Mouse (Mus musculus): ENCODE data around the gene Pspc1.
A peak's percentile ranks its signal among the peaks of the same experiment; 100 is the strongest.
"Not testable (repeated sequence)": the region's sequence is repeated elsewhere in the genome, so short reads cannot be mapped to it uniquely, and the experiment has no call there.

Gene Pspc1

DNA sequence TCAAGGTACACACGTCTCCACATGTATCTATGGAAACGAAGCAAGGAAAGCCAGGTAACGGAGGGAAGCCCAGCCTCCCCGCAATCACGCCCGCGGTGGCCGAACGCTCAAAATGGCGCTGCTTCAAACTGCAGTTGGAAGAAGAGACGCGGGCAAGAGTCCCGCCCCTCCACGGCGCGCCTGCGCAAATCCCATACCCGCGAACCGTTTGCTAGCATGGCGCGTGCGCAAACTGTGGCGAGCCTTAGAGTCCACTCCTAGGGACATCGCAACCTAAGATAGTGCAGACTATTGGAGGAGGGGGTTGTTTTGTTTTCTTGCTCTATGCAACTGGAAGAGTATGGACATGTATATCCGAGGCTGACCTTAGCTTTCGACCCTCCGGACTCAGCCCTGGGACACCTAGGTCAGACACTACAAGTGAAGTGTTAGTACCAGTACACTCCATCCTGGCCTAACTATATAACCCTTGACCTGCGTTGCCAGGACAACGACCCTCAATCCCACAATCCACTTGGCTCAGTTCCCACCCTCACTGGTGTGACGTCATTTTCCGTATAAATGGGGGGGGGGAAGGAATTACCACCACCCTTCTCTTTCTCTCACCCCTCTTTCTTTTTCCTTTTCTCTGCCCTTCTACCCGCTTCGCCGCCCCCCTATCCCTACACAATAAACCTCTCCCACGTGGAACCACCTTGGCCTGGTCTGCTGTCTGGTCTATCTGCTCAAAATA lies at the start of gene Pspc1:
Gene Pspc1 (minus strand): TSS at position 117 of the 733 bp plus-strand sequence.
- peak; percentile 94 for DNase-seq

GRCm38 (mm10) chr14:56824562-56824961 lies 46.4 kb upstream of the Pspc1 start:
- DNase-seq = no peak

DNA sequence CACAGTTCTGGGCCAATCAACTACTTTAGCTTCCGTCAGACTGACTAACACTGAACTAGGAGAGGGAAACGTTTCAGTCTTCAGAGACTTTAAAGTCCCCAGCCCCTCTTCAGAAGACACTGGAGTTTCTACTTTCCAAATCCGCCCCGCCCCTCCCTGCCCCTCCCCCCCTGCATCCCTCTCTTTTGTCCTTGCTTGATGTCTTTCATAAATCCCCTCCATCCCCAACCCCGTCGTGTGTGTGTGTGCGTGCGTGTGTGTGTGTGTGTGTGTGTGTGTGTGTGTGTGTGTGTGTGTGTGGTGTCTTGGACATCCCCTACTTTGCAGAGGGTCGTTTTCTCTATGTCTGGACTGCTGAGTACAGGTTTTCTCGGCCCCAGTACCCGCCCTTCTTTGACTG lies 39.5 kb upstream of the Pspc1 start:
- no peak for DNase-seq

DNA sequence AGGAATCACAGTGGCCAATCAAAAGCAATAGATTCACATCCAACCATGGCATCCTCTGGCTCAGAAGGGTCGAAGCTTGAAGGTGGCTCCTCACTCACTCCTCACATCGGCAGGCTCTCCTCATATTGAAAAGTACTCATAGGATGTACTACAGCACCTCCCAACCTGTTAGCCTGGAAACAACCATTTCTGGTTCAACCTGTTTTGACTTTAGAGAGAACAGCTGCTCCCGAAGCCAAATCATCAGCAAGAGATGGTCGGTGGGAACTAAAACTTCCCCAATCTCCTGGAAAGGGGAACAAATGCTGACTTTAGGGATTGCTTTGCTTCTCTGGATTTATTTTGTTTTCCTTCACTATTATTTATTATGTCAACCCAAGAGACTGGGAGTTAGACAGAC lies 39.0 kb upstream of the Pspc1 start:
- no peak for DNase-seq

- no peak for DNase-seq
Measured at GRCm38 (mm10) chr14:56816541-56816940, 38.4 kb upstream of the Pspc1 start.

- DNase-seq = peak; percentile 85
Measured at GRCm38 (mm10) chr14:56812520-56813036, 34.5 kb upstream of the Pspc1 start.

GRCm38 (mm10) chr14:56811701-56812339 lies 33.7 kb upstream of the Pspc1 start, which contains the start of gene Zmym5:
TSS of gene Zmym5 (minus strand) at chr14:56811716.
- DNase-seq = peak; percentile 86

DNA sequence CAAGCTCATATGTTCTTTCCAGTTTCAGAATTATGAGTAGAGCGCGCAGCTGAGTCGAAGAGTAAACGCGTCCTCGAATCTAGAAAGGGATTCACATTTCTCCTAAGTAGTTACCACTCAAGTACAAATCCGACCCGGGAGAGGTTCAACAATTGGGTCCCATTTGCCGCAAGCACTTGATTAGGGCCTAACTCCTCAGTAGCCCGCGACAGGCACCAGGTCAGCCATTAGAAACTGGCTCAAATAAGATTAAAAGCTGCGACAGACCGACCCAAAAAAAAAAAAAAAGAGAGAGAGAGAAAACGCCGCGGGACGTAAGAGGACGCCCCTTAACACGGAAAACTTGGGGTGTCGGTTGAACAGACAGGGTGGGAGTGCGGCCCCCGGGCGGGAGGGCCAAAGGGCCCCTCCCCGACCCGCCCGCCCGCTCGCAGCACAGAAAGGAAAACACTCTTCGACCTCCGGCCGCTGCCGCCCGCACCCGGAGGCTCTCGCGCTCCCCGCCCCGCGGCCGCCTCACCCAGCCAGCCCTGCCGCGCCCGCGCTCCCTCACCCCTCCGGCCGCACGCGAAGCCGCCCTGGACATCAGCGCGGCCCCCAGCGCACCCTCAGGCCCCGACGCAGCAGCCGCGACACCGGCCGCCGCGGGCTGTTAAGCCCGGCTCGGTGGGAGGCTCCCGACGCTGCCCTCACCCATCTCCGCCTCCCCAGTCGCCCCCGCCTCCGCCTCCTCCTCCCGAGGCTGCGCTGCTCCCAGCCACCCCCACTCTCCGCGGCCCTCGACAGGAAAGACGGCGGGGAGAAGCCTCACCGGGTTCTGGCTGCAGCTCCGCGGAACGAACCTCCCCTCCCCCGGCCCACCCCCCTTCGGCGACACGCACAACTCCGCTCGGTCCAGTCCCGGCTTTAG lies 32.9 kb upstream of the Pspc1 start:
- peak; percentile 57 for DNase-seq

- DNase-seq = peak; percentile 77
Measured at GRCm38 (mm10) chr14:56793243-56793642, 15.1 kb upstream of the Pspc1 start.

- no peak for DNase-seq
Measured at GRCm38 (mm10) chr14:56784575-56784974, 6.5 kb upstream of the Pspc1 start.

DNA sequence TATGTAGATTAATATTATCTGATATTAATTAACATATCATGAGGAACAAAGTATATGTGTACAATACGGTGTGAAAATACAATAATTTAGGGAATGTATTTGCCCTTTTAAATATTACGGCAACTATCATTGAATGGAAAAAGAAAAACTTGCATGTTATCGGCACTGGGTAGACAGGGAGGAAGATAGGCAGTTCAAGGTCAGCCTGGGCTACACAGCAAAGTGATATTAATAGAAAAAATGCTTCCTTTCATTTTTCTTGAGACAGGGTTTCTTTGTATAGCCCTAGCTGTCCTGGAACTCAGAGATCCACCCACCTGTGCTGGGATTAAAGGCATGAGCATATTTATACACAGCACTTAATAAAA lies 801 bp upstream of the Pspc1 start:
- DNase-seq = no peak

DNA sequence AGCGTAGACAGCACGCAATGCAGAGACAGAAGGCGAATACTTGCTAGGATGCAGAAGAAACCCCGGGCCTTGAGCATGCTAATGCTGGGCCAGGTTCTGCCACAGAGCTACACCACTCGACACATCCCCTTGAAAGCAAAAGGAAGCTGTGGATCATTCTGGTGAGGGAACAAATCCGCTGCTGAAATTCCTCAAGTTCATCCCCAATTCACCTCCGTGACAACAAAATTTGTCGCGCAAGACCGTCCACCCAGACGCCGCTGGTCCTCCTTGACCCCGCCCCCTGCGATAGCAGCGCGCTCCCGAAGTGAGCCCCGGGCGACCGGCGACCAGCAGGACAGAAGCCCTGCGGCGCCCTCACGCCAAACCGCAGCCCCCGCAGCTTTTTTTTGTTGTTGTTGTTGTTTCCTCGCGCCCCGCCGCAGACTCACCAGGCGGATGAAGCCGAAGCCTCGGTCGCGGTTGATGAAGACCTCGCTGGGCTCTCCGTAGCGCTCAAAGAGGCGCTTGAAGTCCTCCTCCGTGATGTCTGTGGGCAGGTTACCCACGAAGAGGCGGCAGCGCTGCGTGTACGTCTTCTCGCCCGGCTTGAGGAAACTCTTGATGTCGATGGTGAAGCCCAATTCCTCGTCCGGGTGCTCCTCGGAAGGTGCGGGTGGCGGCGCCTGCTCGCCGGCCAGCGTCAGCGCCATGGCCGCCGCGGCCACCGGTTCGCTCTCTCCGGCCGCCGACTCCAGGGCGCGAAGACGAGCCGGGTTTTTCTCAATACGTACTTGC lies 568 bp downstream of the Pspc1 start:
- DNase-seq = peak; percentile 60

DNA sequence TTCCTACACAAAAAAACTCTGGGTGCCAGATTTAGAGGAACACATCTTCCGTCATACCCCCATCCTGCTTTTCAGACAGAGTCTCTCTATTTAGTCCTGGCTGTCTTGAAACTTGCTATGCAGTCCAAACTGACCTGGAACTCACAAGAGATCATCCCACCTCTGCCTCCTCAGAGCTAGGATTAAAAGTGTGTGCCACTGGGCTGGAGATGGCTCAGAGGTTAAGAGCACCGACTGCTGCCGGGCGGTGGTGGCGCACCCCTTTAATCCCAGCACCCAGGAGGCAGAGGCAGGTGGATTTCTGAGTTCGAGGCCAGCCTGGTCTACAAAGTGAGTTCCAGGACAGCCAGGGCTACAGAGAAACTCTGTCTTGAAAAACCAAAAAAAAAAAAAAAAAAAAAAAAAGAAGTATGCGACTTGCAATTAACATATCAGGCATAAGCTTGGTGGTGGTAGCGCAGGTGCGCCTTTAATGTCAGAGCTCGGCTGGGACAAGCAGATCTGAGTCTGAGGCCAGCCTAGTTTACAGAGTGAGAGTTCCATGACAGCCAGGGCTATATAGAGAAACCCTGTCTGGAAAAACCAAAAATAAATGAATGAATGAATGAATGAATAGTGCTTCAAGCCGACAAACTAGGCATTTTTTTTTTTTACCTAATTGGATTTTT lies 1.4 kb downstream of the Pspc1 start:
- DNase-seq = peak; percentile 51

DNA sequence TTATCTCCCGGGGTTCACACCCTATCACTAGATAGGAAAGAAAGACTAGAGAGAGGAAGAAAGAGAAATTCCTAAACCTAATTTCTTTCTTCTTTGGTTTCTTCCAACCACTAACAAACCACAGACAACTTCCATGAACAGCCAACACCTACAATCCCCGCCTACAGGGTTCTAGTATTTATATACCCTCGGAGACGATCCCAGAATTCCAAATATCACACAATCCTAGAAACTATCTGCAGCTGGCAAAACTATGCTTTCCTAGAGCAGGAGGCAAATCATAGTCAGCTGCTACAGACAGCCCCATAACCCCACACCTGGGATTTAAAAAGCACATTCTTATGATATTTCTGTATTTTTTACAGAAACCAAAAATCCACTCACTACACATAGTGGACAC lies 2.7 kb downstream of the Pspc1 start:
- no peak for DNase-seq

GRCm38 (mm10) chr14:56766438-56766837 lies 11.7 kb downstream of the Pspc1 start:
- not testable (repeated sequence) for DNase-seq

DNA sequence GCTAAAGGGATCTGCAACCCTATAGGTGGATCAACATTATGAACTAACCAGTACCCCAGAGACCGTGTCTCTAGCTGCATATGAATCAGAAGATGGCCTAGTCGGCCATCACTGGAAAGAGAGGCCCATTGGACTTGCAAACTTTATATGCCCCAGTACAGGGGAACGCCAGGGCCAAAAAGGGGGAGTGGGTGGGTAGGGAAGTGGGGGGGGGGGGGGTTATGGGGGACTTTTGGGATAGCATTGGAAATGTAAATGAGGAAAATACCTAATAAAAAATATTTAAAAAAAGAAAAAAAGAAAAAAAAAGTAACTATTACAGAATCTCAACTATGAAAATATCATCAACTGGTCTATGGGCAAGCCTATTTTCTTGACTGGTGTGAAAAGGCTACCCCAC lies 13.0 kb downstream of the Pspc1 start:
- not testable (repeated sequence) for DNase-seq

- DNase-seq = no peak
Measured at GRCm38 (mm10) chr14:56751282-56751681, 26.8 kb downstream of the Pspc1 start.

DNA sequence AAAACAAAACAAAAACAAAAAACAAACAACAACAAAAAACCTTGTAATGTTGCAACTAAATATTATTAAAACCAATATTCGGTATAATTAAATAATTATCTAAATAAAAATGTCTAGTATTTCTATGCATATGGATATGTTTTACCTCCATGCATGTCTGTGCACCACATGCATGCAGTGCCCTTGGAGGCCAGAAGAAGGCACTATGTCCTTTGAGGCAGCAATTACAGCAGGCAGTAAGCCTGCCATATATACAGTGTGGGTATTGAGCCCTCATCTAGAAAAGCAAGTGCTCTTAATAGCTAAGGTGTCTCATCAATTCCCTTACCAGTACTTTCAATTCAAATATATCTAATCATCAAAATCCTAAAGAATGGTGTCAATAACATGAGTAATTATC lies 37.9 kb downstream of the Pspc1 start:
- DNase-seq = peak; percentile 25

DNA sequence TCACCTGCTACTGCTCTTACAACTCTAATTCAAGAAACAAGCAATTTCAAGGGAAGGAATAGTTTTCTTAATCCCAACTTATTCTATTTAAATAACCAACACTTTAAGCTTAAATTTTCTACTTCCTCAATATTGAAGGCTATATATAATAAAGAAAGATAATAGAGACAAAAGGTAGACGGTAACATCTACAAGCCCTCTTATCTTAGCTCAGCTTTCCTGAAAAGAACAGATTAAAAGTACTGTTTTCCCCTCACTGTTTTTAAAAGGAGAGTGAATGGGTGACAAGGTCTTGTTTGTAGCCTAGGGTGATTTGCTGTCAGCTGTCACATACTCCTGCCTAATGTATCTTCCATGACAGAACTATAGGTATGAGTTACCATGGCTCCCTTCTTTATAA lies 51.6 kb downstream of the Pspc1 start:
- no peak for DNase-seq

- no peak for DNase-seq
Measured at GRCm38 (mm10) chr14:56705687-56706086, 72.4 kb downstream of the Pspc1 start.

DNA sequence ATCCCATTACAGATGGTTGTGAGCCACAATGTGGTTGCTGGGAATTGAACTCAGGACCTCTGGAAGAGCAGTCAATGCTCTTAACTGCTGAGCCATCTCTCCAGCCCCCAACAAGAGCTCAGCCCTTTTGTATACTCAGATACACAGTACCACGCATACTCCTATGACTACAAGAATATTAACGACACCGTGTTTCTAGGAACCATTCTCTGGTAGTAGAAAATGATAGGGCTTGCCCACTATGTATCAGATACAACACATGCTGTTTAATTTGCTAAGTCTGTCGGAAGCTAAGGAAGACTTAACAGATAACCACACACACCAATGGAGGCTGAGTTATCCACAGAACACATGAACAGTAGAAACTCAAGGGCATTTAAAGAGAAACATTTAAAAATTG lies 75.5 kb downstream of the Pspc1 start:
- no peak for DNase-seq

GRCm38 (mm10) chr14:56697836-56698235 lies 80.3 kb downstream of the Pspc1 start:
- DNase-seq = no peak
